Mouse (Mus musculus): ENCODE data around the gene Slc5a3.
"Not testable (repeated sequence)": the region's sequence is repeated elsewhere in the genome, so short reads cannot be mapped to it uniquely, and the experiment has no call there.

Slc5a3 gene

DNA sequence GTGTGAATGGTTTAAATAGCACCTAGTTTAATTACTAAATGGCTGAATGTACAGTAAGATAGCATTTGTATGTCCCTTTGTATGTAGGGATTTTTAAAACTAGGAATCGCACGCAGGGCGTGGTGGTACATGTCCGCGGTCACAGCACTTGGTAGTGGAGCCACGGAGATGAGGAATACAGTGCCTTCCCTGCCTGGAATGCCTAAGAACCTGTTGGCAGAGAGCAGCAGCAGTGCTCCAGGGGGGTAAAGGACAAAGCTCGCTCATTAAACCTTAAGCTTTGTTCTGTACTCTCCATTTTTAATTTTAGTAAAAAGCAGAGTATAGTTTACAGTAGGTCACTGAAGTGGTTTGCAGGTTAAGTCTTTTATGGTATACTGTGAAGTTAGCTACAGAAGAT lies 3.5 kb downstream of the Slc5a3 start:
- no peak for DNase-seq (ENCODE audit: extremely low read depth, low read depth, low spot score)

DNA sequence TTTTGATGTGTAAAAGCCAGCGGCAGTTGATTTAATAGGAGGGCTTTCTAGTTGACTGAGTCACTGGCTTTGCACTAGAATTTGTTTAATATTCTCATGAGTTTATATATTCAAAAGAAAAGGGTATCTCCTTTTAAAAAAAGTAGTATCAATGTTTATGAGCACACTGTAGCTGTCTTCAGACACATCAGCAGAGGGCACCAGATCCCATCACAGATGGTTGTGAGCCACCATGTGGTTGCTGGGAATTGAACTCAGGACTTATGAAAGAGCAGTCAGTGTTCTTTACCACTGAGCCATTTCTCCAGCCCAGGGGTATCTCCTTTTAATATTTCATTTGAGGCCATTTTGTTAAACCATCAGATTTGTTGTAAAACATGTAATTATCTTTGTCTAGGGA lies 4.7 kb downstream of the Slc5a3 start:
- no peak for DNase-seq (ENCODE audit: extremely low read depth, low read depth, low spot score)

DNA sequence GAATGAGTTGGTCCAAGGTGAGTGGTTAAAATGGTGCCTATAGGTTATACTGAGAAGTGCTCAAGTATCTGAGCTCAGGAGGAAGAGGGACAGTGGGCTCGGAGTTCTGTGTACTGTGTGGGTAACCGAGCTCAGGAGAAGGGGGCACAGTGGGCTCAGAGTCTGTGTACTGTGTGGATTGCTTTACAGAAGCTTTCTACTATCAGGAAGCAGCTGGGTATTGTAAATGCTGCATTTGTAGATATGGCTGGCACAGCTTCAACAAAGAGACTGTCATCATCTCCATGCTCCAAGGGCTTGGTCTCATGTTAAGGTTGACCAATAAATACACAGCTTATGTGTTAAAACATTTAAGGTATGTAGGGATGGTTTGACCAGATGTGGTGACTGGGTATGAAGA lies 6.7 kb downstream of the Slc5a3 start:
- DNase-seq (ENCODE audit: extremely low read depth, low read depth, low spot score), result no peak

- DNase-seq (ENCODE audit: extremely low read depth, low read depth, low spot score), result no peak
These were observed 12.2 kb downstream of the Slc5a3 start for GRCm38 (mm10) chr16:92070338-92070737.

DNA sequence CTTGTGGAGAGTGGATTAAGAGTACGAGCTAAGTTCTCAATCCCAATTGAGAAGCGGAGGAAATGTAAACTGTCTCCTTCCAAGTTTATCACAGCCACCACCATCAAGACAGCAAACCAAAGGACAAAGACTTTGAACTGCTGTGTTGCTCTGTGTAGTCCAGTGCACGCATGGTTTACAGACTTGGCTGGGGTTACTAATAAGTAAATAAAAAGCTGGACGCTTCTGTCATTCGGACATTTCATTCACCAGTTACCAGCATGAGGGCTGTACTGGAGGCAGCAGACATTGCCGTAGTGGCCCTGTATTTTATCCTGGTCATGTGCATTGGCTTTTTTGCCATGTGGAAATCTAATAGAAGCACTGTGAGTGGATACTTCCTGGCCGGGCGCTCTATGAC lies 18.7 kb downstream of the Slc5a3 start:
- DNase-seq (ENCODE audit: extremely low read depth, low read depth, low spot score), result no peak

DNA sequence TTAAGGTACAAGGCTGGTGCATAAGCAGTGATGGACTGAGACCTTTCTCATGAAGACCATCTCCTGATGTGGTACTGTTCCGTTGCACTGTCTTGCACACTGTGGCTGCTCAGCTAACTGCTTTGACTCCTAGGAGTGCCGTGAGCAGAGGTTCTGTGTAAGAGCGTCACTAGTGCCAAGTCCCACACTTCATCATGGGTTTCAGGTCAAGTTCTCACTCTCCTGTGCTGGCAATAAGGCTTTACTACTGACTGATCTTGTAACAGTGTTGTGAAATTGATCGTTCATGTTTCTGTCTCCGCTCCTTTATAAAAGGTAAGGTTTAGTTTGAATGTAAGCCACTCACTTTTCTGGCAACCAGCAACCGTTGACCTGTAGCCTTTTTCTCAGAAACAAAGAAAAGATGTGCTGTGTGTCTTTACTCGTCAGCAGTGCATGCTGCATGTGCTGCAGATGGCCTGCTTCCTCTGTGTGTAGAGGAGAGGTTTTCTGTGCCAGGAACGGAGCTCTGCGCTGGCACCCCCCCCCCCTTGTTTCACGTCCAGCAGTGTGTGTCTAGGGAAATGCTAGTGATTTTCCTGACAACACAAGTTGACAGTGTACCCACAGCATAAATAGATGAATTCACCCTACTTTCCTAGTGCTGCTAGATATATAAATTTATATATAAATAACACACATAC lies 25.8 kb downstream of the Slc5a3 start:
- DNase-seq (ENCODE audit: extremely low read depth, low read depth, low spot score), result no peak

GRCm38 (mm10) chr16:92089225-92089624 lies 31.1 kb downstream of the Slc5a3 start:
- DNase-seq (ENCODE audit: extremely low read depth, low read depth, low spot score), result no peak

- DNase-seq (ENCODE audit: extremely low read depth, low read depth, low spot score), result no peak
These were observed 33.8 kb downstream of the Slc5a3 start for GRCm38 (mm10) chr16:92091876-92092275.

DNA sequence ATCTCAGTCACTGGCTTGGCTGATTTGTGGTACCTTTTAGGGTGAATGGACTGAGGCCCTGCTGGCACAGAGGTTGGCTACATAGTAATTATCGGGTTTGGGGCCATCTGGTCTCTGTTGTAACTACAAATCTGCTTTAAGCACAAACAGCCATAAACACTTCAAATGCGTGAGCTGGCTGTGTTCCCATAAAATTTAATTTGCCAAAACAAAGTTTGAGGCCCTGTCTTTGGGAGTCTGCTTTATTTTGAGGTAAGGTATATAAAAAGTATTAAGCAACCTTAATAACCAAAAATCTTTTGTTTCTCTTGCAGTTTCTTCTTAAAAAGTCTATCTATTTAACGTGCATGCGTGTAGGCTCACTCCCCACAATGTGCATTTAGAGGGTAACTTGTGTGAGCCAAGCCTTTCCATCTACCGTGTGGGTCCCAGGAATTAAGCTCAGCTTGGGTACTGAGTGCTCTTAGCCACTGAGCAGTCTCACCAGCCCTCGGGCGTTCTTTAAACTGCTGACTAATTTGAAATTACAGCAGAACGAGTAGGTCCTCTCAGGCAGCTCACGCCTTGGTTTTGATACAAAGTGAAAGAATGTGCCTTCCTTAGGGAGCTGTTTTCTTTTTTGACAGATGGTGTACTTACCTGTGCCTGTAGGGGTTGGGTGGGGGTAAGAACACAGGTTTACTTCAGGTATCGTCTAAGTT lies 40.4 kb downstream of the Slc5a3 start:
- DNase-seq (ENCODE audit: extremely low read depth, low read depth, low spot score), result peak; percentile 37

DNA sequence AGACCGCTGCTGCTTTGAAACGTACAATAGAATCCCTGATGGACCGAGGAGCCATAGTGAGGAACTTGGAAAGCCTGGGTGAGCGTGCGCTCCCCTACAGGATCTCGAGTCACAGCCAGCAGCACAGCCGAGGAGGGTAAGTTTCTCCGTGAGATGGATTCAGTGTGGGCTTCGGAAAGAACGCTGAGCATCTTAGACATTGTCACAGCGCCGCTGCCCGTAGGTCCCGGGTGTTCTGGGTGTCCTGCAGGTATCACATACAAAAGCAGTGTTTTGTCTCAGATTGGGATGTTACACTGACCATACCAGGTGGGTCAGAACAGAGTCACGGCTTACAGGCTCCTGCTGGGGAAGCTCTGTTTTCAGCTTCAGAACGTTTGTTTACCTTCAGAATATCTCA lies 41.5 kb downstream of the Slc5a3 start:
- no peak for DNase-seq (ENCODE audit: extremely low read depth, low read depth, low spot score)

DNA sequence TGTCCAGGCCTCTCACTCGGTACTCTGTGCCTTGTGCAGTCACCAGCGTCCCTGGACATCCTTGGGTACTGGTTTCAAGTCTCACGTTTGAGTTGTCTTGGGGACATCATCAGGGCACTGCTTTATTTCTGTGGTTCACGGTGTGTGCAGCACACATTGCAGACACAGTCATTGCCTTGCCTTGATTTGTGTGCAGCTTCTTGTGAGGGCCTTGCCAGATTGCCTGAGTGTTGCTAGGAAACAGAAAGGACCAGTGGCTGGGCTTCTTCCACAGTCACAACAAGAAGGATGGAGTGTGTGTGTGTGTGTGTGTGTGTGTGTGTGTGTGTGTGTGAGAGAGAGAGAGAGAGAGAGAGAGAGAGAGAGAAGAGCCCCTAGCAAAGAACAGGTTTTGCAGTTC lies 42.0 kb downstream of the Slc5a3 start:
- DNase-seq (ENCODE audit: extremely low read depth, low read depth, low spot score), result no peak

DNA sequence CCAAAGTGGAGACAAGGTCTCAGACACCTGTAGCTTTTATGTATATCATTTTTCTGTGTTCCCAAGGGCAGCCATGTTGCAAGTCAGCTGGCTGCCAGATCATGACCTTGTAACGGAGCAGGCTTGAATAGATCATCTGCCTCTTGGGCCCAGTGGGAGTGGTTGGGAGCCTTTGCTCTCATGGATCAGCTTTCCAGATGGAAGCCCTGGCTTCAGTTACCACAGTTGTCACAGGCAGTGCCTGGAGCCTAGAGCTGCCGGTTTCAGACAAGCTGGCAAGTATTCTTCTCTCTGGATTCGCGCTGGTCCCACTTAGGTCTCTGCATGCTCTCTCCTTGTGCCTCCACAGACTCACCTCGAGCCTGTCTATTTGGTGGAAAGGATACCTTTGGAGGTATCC lies 44.0 kb downstream of the Slc5a3 start:
- DNase-seq (ENCODE audit: extremely low read depth, low read depth, low spot score), result no peak

- DNase-seq (ENCODE audit: extremely low read depth, low read depth, low spot score), result not testable (repeated sequence)
These were observed 44.8 kb downstream of the Slc5a3 start for GRCm38 (mm10) chr16:92102931-92103330.

DNA sequence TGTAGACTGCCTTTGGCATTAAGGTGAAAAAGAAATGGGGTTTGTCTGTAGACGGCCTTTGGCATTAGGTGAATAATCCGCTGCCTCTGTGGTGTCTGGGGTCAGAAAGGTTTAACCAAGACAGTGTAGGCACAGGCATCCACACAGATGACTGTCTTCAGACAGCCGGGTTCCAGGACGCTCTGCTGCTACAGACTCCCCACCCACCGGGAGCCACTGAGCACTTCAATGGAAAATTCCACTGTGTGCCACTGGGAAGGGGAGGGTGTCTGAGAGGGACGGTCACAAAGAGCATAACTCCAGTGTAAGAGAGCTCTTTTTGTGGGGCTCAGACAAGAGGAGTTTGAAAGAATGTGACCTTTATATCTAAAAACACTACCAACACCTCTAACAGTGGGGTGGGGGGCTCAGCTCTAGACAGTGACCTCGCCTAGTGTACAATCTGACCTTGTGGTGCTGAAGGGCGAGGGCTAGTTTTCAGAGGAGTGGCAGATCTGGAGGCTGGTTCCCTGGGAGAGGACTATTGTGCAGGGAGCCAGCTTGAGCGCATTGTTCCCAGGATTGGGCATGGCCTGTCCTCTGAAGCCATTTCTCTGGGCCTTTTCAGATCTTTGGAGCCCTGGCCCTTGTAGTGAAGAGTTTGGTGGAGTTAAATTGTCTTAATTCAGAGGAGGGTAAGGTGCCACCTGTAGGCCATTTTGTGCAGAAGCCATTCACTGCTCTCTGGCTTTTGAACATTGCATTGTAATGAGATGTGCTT lies 45.6 kb downstream of the Slc5a3 start:
- DNase-seq (ENCODE audit: extremely low read depth, low read depth, low spot score), result no peak

DNA sequence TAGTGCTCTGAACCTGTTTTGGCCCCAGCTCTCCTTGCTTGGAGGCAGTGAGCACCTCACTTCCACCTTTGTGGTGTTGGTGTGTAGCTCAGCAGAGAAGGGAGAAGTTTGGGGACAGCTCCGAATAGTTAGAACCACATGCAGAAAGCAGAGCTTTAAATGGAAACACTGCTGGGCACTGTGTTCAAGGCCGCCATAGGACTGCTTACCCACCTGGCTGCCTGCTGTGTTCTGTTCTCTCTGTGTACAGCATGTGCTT lies 46.1 kb downstream of the Slc5a3 start:
- DNase-seq (ENCODE audit: extremely low read depth, low read depth, low spot score), result no peak

GRCm38 (mm10) chr16:92104951-92105350 lies 46.8 kb downstream of the Slc5a3 start:
- no peak for DNase-seq (ENCODE audit: extremely low read depth, low read depth, low spot score)

DNA sequence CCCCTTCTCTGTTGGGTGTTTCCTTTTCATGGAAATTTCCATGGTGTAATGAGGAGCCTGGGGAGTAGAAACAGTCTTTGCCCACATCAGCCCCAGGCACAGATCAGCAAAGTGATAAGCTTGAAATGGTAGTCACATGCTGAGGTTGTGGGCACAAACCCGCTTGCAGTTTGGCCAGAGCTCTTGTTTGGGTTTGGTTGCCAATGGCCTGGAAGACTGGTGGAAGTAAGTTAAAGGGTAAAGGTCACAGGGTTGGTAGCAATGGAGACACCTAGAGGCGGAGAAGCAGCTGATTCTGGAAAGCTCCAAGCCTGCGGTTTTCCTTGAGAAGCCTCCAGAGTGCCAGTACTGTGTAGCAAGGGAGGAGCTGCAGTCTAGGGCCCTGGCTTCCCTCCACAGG lies 47.5 kb downstream of the Slc5a3 start:
- peak; percentile 93 for DNase-seq (ENCODE audit: extremely low read depth, low read depth, low spot score)

DNA sequence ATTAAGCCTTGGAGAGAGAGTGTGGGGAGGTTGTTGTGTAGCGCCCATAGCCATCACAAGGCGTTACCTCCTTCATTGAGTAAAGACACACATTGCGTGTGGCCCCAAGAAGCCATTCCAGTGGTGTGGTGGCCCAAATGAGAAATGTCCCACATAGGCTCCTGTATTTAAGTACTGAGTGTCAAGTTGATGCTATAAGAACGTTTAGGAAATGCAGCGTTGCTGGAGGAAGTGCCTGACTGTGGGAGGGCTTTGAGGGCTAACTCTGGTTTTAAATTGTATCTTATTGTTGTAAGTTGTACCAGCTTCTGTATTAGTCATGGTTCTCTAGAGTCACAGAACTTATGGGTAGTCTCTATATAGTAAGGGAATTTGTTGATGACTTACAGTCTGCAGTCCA lies 49.2 kb downstream of the Slc5a3 start:
- DNase-seq (ENCODE audit: extremely low read depth, low read depth, low spot score), result no peak

- DNase-seq (ENCODE audit: extremely low read depth, low read depth, low spot score), result no peak
These were observed 56.7 kb downstream of the Slc5a3 start for GRCm38 (mm10) chr16:92114706-92115241.

DNA sequence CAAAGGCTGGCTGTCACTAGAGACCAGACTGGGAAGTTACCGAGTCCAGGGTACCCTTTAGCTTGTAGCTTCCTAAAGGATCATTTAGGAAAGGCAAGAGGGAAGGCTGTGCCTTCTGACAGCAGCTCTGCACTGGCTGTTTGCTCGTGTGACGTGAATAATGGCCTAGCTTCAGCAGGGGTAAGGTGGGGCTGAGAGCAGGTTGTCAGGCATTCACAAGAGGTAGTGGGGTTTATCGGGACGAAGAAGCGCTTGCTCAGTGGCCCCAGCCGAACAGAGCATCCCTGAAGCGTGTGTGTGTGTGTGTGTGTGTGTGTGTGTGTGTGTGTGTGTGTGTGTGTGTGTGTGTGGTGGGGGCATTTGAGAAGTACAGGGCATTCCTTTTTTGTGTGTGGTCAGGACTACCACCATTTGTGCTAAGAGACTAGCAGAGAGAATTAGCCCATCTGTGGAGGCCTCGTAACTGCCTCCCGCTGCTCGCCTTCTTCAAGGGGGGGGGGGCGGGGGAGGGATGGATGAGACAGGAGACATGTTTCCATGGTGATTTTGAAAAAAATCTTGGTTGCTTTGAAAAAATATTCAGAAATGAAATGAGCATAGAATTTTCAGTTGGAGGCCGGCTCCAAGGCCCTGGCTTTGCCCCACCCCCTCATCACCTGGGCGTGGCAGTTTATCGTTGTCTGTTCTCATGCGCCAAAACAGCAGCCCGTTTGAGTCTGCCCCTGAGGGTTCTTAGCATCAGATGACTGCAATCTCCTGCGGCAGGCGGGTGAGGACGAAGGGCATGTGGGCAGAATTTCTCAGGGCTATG lies 57.7 kb downstream of the Slc5a3 start:
- DNase-seq (ENCODE audit: extremely low read depth, low read depth, low spot score), result no peak
